Mouse (Mus musculus) midbrain, embryonic 10.5 days (tissue): Measurements from ENCODE around the gene Chrnb1. TPM values are rescaled to one million over a fixed set of nuclear protein-coding genes. Genes with fewer than 3 reads are reported as not detected.
A peak's percentile ranks its signal among the peaks of the same experiment; 100 is the strongest.

ENCODE experiments used
- DNase-seq: peaks from one replicate; pipeline ENCODE4 v3.0.0-alpha.2; 2017; ENCODE audit warnings: low spot score
- H3K27ac ChIP-seq: fragments of 300-500 bp; sonication (generic); replicated peaks from 2 replicates; pipeline ENCODE4 v1.5.1; 2016; ENCODE audit warnings: mild to moderate bottlenecking
- H3K27me3 ChIP-seq: fragments of 300-500 bp; sonication (generic); 2 replicates; pipeline ENCODE4 v1.6.1; 2016; ENCODE audit warnings: low read depth, mild to moderate bottlenecking; ENCODE audit not compliant: poor library complexity, severe bottlenecking
- H3K36me3 ChIP-seq: fragments of 300-500 bp; sonication (generic); 2 replicates; pipeline ENCODE4 v1.6.1; 2016; ENCODE audit warnings: mild to moderate bottlenecking, moderate library complexity
- H3K4me1 ChIP-seq: fragments of 300-500 bp; sonication (generic); 2 replicates; pipeline ENCODE4 v1.6.1; 2016
- H3K4me3 ChIP-seq: fragments of 300-500 bp; sonication (generic); 2 replicates; pipeline ENCODE4 v1.5.1; 2016; ENCODE audit warnings: mild to moderate bottlenecking, moderate library complexity
- H3K9me3 ChIP-seq: fragments of 300-500 bp; sonication (generic); replicated peaks from 2 replicates; pipeline ENCODE4 v1.6.1; 2016; ENCODE audit warnings: mild to moderate bottlenecking
- WGBS: fragments of 180-500 bp; shearing (Covaris S2); methylation state at CpG from one replicate; pipeline ENCODE4 v1.1.7; 2016; 5-methylcytosine and 5-hydroxymethylcytosine counted together
- polyA plus RNA-seq: library from polyadenylated mRNA; unstranded; fragments of >200 nt; fragmentation: Nextera tagmentation; extraction: Ambion mirVana; gene quantifications from 2 replicates; pipeline ENCODE4 v1.2.1, GENCODE M21; 2016

Gene Chrnb1
- polyA plus RNA-seq, 1 experiment from 2014 or later, result 1.1 TPM

DNA sequence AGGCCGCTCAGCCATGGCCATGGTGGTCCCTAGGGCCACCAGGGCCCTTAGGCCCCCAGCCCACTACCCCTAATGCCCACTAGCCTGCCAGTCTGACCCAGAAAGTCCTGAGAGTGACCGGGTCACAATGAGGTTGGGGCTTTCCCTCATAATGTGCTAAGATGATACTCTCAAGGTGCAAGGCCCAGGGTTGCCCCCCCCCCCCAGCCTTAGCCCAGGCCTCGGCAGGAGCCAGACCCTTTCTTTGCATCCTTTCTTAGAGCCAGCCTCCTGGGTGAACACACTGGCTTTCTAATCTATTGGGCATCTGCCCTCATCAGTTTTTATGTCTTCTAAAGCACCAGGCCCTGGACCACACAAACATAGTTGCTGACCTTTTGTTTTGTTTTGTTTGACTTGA is 26.3 kb upstream of the Chrnb1 start, which contains the start of gene Spem1:
Spem1 (minus strand) TSS at position 101 of the 400 bp plus-strand sequence.
- DNase-seq, result no peak
- H3K27ac ChIP-seq, result 0 out of 2 replicates have a peak within 1 kb of the TSS, but pooled peaks have one; percentile 23
- H3K27me3 ChIP-seq, result no peaks in the 10 kb centered on the region

DNA sequence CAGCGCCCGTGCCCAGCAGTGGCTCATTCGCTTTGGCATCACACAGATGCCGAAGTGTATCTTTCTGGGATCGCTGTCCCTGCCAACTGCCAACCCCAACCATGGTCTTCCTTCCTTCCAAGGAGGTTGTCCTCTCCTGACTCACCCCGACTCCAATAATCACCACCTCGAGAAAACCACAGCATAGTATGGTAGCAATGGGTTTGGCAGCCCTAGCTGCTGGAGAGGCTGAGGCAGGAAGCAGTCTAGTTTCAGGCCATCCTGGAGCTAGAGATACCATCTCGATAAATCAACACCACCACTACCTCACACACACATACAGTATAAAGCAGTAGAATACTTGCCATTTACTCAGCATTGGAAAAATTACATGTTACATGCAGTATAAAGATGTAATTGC is 23.1 kb upstream of the Chrnb1 start:
- no peaks in the 10 kb centered on the region; the same call in 1 of the 2 replicates for H3K27me3 ChIP-seq
- H3K9me3 ChIP-seq, result peaks cover 19% of the 10 kb centered on the region
- H3K36me3 ChIP-seq, result no peaks in the 10 kb centered on the region
- DNase-seq, result no peak
- no peaks in the 10 kb centered on the region; the same call in 1 of the 2 replicates for H3K4me1 ChIP-seq
- no peak overlapping the region for H3K27ac ChIP-seq
- WGBS, result 91% methylated on average over 8 of the region's 8 CpGs
- no peak overlapping the region for H3K4me3 ChIP-seq

More for the DNA sequence above, 26.3 kb upstream of the Chrnb1 start, which contains the start of gene Spem1:
- Histone ChIP-seq H3K36me3 (peaks cover 32% of the 10 kb centered on the region), H3K4me1 (peaks cover 3% of the 10 kb centered on the region), H3K4me3 (no peak within 1 kb of the TSS), H3K9me3 (peaks cover 12% of the 10 kb centered on the region)
- 91% methylated on average over 3 of the region's 3 CpGs for WGBS

DNA sequence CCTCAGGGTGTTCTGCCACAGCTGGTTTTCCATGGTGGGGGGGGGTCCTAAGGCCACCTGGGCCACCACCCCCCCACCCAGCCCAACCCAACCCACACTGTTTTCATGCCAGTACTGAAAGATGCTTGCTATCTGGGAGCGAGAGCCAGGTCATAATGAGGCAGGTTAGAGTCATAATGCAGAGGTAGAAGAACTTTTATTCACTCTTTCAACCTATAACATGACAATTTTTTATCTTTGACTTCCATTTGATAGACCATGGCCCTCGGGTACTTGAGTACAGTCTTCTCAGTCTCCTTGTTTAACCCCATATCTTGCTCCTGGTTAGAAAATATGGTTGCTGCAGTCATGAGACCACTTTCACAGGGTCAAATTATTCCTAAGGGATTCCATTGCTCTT is 22.6 kb upstream of the Chrnb1 start, which contains the start of gene Spem2:
Spem2 (minus strand) TSS at position 101 of the 400 bp plus-strand sequence.
- H3K27me3 ChIP-seq, result no peaks in the 10 kb centered on the region; the same call in 1 of the 2 replicates
- H3K36me3 ChIP-seq, result no peaks in the 10 kb centered on the region
- H3K27ac ChIP-seq, result no peak within 1 kb of the TSS
- WGBS, result 84% methylated on average over 2 of the region's 2 CpGs
- H3K9me3 ChIP-seq, result peaks cover 19% of the 10 kb centered on the region
- H3K4me1 ChIP-seq, result no peaks in the 10 kb centered on the region; the same call in 1 of the 2 replicates
- no peak for DNase-seq
- no peak within 1 kb of the TSS for H3K4me3 ChIP-seq

DNA sequence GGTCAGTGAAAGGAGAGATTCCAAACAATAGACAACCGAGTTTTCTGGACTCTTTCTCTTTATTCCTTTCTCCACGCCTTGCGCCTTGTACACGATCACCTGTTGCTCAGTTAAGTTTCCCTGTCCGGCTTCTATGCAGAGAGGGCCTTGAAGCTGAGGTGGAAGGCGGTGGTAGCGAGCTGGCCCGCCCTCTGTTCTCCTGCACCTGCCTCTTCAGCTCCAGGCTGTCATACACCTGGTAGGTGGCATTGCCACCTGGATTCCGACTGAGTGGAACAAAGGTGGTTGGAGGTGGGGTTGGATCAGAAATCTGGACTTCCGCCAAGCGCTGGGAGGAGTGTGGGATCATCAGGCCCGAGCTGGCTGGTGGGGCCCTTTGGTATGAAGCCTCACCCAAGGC is 20.8 kb upstream of the Chrnb1 start:
- H3K4me1 ChIP-seq, result no peaks in the 10 kb centered on the region
- 91% methylated on average over 12 of the region's 12 CpGs for WGBS
- H3K27ac ChIP-seq, result no peak overlapping the region
- H3K36me3 ChIP-seq, result no peaks in the 10 kb centered on the region
- H3K4me3 ChIP-seq, result no peak overlapping the region
- no peaks in the 10 kb centered on the region; the same call in 1 of the 2 replicates for H3K27me3 ChIP-seq
- no peak for DNase-seq
- H3K9me3 ChIP-seq, result peaks cover 19% of the 10 kb centered on the region

DNA sequence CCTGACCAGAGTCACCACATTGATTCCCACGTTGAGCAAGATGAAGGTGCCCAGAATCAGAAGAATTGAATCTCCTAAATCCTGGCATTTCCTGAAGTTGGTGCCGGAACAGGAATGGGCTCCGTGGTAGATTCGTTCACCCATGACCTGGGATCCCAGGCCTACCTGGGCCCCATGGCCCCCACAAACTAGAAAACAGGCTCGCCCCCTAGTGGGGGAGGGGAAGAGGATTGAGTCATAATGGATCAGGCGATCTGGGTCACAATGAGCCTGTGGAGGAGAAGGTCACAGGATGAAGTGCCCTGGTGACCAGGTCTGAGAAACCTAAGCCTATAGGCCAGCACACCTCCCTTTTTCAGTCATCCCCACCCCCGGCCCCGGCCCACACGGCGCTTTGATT is 19.4 kb upstream of the Chrnb1 start, which contains the start of gene Gm39566:
Gm39566 (minus strand) TSS at position 144 of the 400 bp plus-strand sequence.
- no peaks in the 10 kb centered on the region for H3K36me3 ChIP-seq
- H3K9me3 ChIP-seq, result peaks cover 19% of the 10 kb centered on the region
- WGBS, result 66% methylated on average over 10 of the region's 10 CpGs
- no peaks in the 10 kb centered on the region; the same call in 1 of the 2 replicates for H3K27me3 ChIP-seq
- DNase-seq, result no peak
- no peak within 1 kb of the TSS for H3K27ac ChIP-seq
- no peak within 1 kb of the TSS for H3K4me3 ChIP-seq
- no peaks in the 10 kb centered on the region for H3K4me1 ChIP-seq

DNA sequence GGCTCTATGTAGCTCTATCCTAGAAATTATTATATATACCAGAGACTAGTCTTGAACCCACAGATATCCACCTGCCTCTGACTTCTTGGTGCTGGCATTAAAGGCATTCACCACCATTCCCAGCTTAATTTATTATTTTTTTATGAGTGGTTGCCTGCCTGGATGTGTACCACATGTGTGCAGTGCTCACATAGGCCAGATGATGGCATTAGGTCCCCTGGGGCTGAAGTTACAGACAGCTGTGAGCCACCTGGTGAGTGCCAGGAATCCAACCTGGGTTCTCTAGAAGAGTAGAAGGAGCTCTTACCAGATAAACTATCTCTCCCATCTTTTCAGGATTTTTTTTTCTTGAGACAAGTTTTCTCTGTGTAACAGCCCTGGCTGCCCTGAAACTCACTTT is 14.5 kb upstream of the Chrnb1 start:
- Histone ChIP-seq H3K9me3 (peaks cover 5% of the 10 kb centered on the region; the same call in 1 of the 2 replicates), H3K4me1 (peaks cover 3% of the 10 kb centered on the region; the same call in 1 of the 2 replicates), H3K27me3 (peaks cover 23% of the 10 kb centered on the region), H3K27ac (no peak overlapping the region), H3K4me3 (no peak overlapping the region), H3K36me3 (no peaks in the 10 kb centered on the region)
- no peak for DNase-seq

DNA sequence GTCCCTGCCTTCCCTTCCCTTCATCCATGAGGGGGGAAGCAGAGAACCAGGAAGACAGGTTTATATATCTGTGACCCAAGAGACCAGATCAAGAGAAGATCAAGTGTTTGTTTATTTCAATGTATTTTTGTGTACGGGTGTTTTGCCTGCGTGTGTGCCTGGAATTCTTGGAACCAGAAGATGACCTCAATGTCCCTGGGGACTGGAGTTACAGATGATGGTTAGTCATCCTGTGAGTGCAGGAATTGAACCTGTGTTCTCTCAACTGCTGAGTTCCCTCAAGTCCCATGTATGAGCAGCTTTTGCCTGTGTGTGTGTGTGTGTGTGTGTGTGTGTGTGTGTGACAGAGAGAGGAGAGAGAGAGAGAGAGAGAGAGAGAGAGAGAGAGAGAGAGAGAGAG is 11.9 kb upstream of the Chrnb1 start:
- Histone ChIP-seq H3K4me3 (no peak overlapping the region), H3K9me3 (peaks cover 5% of the 10 kb centered on the region; the same call in 1 of the 2 replicates), H3K27me3 (peaks cover 49% of the 10 kb centered on the region), H3K36me3 (no peaks in the 10 kb centered on the region), H3K4me1 (peaks cover 30% of the 10 kb centered on the region), H3K27ac (no peak overlapping the region)
- WGBS, result 82% methylated on average over 2 of the region's 2 CpGs
- no peak for DNase-seq

DNA sequence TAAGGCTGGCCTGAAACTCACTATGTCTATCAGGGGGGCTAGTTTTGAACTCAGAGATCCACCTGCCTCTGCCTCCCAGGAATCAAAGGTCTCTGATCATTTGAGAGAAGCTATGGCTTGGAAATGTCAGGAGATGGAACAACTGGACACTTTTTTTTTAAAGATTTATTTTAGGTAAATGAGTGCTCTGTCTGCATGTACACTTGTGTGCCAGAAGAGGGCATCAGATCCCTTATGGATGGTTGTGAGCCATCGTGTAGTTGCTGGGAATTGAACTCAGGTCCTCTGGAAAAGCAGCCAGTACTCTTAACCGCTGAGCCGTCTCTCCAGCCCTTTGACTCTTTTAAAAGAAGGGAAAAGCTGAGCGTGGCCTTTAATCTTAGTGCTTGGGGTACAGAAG is 10.6 kb upstream of the Chrnb1 start:
- Histone ChIP-seq H3K4me3 (no peak overlapping the region), H3K4me1 (peaks cover 42% of the 10 kb centered on the region), H3K9me3 (peaks cover 5% of the 10 kb centered on the region; the same call in 1 of the 2 replicates), H3K36me3 (no peaks in the 10 kb centered on the region), H3K27me3 (peaks cover 62% of the 10 kb centered on the region), H3K27ac (no peak overlapping the region)
- DNase-seq, result no peak
- WGBS, result 86% methylated on average over 4 of the region's 4 CpGs

DNA sequence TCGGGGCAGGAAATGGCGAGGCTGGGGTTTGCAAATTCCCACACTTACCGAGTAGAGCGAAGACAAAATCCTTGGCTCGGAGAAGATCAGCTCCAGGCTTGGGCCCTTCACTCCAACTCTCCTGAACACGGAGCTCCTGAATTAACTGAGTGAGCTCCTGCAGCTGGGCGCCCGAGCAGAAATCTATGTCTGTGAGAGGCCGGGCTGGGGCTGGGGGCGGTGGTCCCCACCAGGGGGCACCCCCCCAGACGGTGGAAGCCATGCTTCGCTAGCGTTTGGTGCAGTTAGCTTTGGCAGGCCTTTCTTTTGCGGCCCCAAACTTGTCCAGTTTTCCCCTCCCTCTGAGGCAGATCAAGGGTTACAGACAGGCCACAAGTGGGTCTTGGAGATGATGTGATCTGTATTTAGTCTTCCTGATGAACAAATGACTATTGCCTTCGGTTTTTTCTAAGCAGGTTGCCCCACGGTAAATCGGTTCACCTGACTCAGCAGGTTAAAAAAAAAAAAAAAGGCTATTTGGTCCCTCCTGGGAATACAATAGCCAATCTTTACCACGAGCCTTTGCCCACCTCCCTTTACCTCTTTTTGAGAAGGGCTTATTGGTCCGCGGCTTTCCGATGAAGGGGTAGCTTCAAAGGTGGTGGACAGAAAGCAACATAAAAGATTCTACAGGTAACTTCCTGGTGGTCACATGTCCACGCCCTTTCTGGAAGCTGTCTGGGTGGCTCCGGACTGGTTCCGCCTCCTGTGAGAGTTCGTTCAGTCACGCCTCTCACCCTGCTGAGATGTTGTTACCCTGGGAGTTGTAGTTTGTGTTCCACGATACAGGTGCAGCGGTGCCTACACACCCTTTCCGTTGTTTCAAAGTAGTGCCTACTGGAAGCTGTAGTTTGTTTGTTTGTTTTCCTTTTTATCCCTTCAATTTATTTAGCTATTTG is 9.5 kb upstream of the Chrnb1 start, which contains the start of gene Tmem102:
Tmem102 (minus strand) TSS at position 653 of the 938 bp plus-strand sequence.
- Histone ChIP-seq H3K4me1 (peaks cover 54% of the 10 kb centered on the region), H3K27me3 (peaks cover 73% of the 10 kb centered on the region), H3K9me3 (peaks cover 5% of the 10 kb centered on the region; the same call in 1 of the 2 replicates), H3K4me3 (peak within 1 kb of the TSS; percentile 66), H3K36me3 (no peaks in the 10 kb centered on the region), H3K27ac (no peak within 1 kb of the TSS)
- 6% methylated on average over 29 of the region's 29 CpGs for WGBS
- DNase-seq, result peak; percentile 20

DNA sequence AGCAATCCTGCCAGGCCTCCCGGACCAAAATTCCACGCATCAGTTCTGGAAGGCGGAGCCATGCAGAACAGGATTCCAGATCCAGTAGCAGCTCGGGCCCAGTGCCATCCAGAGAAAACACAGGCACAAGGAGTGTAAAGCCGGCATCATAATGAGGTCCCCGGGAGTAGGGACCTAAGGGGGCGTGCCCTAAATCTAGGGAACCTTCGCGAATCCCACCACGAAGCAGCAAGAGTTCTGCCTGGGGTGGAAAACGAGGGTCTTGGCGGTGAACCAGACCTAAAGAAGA is 8.9 kb upstream of the Chrnb1 start:
- Histone ChIP-seq H3K27me3 (peaks cover 80% of the 10 kb centered on the region), H3K4me3 (peak overlapping the region; percentile 66), H3K36me3 (no peaks in the 10 kb centered on the region), H3K27ac (no peak overlapping the region), H3K4me1 (peaks cover 60% of the 10 kb centered on the region), H3K9me3 (peaks cover 5% of the 10 kb centered on the region; the same call in 1 of the 2 replicates)
- 5% methylated on average over 12 of the region's 12 CpGs for WGBS
- DNase-seq, result no peak

DNA sequence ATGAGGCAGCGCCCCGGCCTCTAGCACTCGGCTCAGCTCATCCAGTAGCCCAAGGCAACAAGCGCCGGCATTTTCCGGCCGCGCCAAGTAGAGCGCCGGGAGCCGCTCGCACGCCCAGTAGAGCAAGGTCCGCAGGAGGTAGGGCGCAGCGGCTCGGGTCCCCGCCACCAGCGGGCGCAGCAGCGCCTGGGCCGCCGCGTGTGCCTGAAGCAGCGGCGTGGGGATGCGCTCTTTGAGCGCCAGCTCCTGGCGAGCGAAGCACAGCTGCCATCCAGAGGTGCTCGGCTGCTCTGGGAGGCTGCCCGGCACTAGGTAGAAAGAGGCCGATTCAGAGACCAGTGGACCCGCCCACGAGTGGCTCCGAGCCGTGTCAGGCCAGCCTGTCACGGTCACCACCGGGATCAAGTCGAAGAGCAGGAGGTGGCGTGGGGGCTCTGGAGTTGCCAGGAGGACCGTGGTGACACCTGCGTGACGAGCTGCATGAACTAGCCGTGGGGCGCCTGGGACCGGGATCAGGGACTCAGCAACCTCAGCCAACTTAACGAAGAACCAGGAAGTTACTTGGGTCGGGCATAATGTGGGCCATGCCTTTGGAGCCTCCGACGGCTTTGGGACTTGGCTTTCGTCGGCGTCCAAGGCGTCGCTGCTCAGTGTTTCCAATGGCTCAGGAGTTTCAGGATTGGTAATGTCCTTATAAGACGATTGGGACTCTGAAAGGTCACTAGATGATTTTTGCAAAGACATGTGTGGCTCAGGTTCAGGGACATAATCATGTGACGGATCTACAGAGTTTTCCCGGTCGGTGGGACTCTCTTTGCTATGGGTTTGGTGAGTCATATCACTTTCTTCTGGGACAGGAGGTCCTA is 8.3 kb upstream of the Chrnb1 start:
- Histone ChIP-seq H3K9me3 (peaks cover 5% of the 10 kb centered on the region; the same call in 1 of the 2 replicates), H3K27ac (peak overlapping the region; percentile 58), H3K4me3 (peak overlapping the region; percentile 66), H3K4me1 (peaks cover 66% of the 10 kb centered on the region), H3K36me3 (no peaks in the 10 kb centered on the region), H3K27me3 (peaks cover 85% of the 10 kb centered on the region)
- peak; percentile 78 for DNase-seq
- WGBS, result 1% methylated on average over 60 of the region's 60 CpGs

DNA sequence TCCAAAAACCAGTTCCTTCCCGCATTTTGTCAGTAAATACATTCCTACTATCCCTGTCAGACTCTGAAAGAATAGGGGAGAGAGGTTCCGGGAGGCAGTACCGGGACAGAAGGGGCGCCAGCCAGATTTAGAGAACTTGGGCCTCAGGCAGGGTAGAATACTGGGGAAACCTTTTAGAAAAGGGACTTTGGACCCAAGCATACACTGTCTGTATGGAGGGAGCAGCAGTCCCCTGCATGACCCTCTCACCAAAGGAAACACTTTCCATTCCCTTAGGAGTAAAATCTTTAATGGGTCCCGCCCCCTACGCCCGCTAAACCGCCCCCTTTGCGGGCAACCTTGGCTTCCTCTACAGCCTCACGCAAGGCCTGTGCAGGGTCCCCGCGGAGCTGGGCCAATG is 7.6 kb upstream of the Chrnb1 start:
- H3K27ac ChIP-seq, result peak overlapping the region; percentile 58
- H3K4me3 ChIP-seq, result peak overlapping the region; percentile 66
- H3K27me3 ChIP-seq, result peaks cover 92% of the 10 kb centered on the region
- no peaks in the 10 kb centered on the region for H3K36me3 ChIP-seq
- no peak for DNase-seq
- WGBS, result under 1% methylated on average over 12 of the region's 12 CpGs
- H3K4me1 ChIP-seq, result peaks cover 73% of the 10 kb centered on the region
- peaks cover 5% of the 10 kb centered on the region; the same call in 1 of the 2 replicates for H3K9me3 ChIP-seq
